Mouse (Mus musculus) ES-E14 (cell line): Measurements from ENCODE around the gene Atp6v0a1. TPM values are rescaled to one million over a fixed set of nuclear protein-coding genes. Genes with fewer than 3 reads are reported as not detected.

ENCODE experiments used
- DNase-seq: peaks from one replicate; pipeline ENCODE4 v3.0.0-alpha.2; 2013; ENCODE audit warnings: low read depth, low spot score
- H3K27ac ChIP-seq: 2 replicates; pipeline ENCODE4 v1.5.1; 2012; ENCODE audit warnings: low read depth, mild to moderate bottlenecking, low read length, moderate library complexity, mixed read lengths; ENCODE audit not compliant: poor library complexity, insufficient read depth, severe bottlenecking
- H3K36me3 ChIP-seq: 2 replicates; pipeline ENCODE4 v1.6.1; 2012; ENCODE audit warnings: mild to moderate bottlenecking, low read length, moderate library complexity, mixed read lengths; ENCODE audit not compliant: control insufficient read depth, poor library complexity, insufficient read depth, severe bottlenecking
- H3K4me1 ChIP-seq, 2 experiments: fragments of 150-350 bp in 1 of 2; sonication (generic) in 1 of 2; 2 replicates each; pipeline ENCODE4 v1.6.1; 2012; ENCODE audit warnings: low read length in 2 of 2, mild to moderate bottlenecking in 1 of 2, mixed read lengths in 1 of 2; ENCODE audit not compliant: control insufficient read depth in 2 of 2, insufficient read depth in 2 of 2, poor library complexity in 1 of 2
- H3K4me3 ChIP-seq, 2 experiments: fragments of 150-350 bp in 1 of 2; sonication (generic) in 1 of 2; 2 replicates each; pipeline ENCODE4 v1.5.1; 2012; ENCODE audit warnings: low read length in 2 of 2, low read depth in 1 of 2, mild to moderate bottlenecking in 1 of 2, mixed read lengths in 1 of 2; ENCODE audit not compliant: insufficient read depth in 1 of 2, poor library complexity in 1 of 2, severe bottlenecking in 1 of 2
- H3K9ac ChIP-seq: 2 replicates; pipeline ENCODE4 v1.6.1; 2012; ENCODE audit warnings: low read depth, mild to moderate bottlenecking, low read length, mixed read lengths; ENCODE audit not compliant: poor library complexity, insufficient read depth, severe bottlenecking
- H3K9me3 ChIP-seq: fragments of 150-350 bp; sonication (generic); 2 replicates; pipeline ENCODE4 v1.6.1; 2012; ENCODE audit warnings: low read depth, mild to moderate bottlenecking, low read length; ENCODE audit not compliant: control insufficient read depth, insufficient read depth
- CHD2 ChIP-seq: IDR thresholded peaks from 2 replicates; pipeline ENCODE4 v1.6.1; 2014; ENCODE audit warnings: mild to moderate bottlenecking, low read depth, low read length, inconsistent platforms
- HCFC1 ChIP-seq: IDR thresholded peaks from 2 replicates; pipeline ENCODE4 v1.6.1; 2012; ENCODE audit warnings: low read length, inconsistent platforms, borderline replicate concordance; ENCODE audit not compliant: insufficient read depth
- MAFK ChIP-seq: IDR thresholded peaks from 2 replicates; pipeline ENCODE4 v1.6.1; 2014; ENCODE audit warnings: mild to moderate bottlenecking, low read depth, low read length, inconsistent platforms; ENCODE audit not compliant: insufficient read depth
- ZC3H11A ChIP-seq: IDR thresholded peaks from 2 replicates; pipeline ENCODE4 v1.6.1; 2012; ENCODE audit warnings: low read depth, mild to moderate bottlenecking, inconsistent platforms, low read length, borderline replicate concordance
- ZNF384 ChIP-seq: IDR thresholded peaks from 2 replicates; pipeline ENCODE4 v1.6.1; 2012; ENCODE audit warnings: low read depth, low read length, inconsistent platforms
- in situ Hi-C, 2 experiments: fragments of 600-800 bp; cut with MboI; formaldehyde crosslinking; loops; one replicate each; pipeline ENCODE4 v1.15.1; 2025; ENCODE audit warnings: low sequenced_read_pairs in 2 of 2, inconsistent platforms in 1 of 2; ENCODE audit not compliant: unreplicated experiment in 2 of 2
- total RNA-seq: library from RNA; depleted of rRNA; stranded (reverse); fragments of 300-350 nt; gene quantifications from 2 replicates; pipeline ENCODE4 v1.2.3, GENCODE M21; 2012

Gene Atp6v0a1
- total RNA-seq, 1 experiment = 38.1 TPM

GRCm38 (mm10) chr11:101062165-101062884 lies 53.1 kb downstream of the Atp6v0a1 start:
- Histone ChIP-seq H3K36me3 (peaks cover 2% of the 10 kb centered on the region; the same call in 1 of the 2 replicates), H3K4me1 (peaks cover 5 to 34% of the 10 kb centered on the region in 2 experiments), H3K4me3 (no peak overlapping the region), H3K9ac (no peak overlapping the region), H3K9me3 (no peaks in the 10 kb centered on the region), H3K27ac (no peak overlapping the region)
- TF ChIP-seq CHD2 (no peak), ZC3H11A (no peak), HCFC1 (no peak), ZNF384 (no peak), MAFK (no peak)
- in situ Hi-C loops = loop anchor here in 1 of 2 experiments (10.0 kb wide), 1 partner anchor 78 kb away; no protein-coding TSS in a partner anchor
- no peak for DNase-seq

GRCm38 (mm10) chr11:101062971-101063675 lies 53.9 kb downstream of the Atp6v0a1 start:
- Histone ChIP-seq H3K9me3 (no peaks in the 10 kb centered on the region), H3K36me3 (peaks cover 2% of the 10 kb centered on the region; the same call in 1 of the 2 replicates), H3K4me3 (0 out of 4 replicates have a peak overlapping the region, but pooled peaks of 1 of the 2 experiments have one; percentile 15), H3K9ac (peak overlapping the region; percentile 17; the same call in 1 of the 2 replicates), H3K27ac (no peak overlapping the region), H3K4me1 (peaks cover 2 to 34% of the 10 kb centered on the region in 2 experiments; a peak in 3 of 4 replicates)
- no peak for TF ChIP-seq MAFK
- no peak for TF ChIP-seq HCFC1
- TF ChIP-seq ZC3H11A = no peak
- no peak for TF ChIP-seq CHD2
- TF ChIP-seq ZNF384 = no peak
- no peak for DNase-seq
- in situ Hi-C loops = loop anchor here in 1 of 2 experiments (10.0 kb wide), 1 partner anchor 78 kb away; no protein-coding TSS in a partner anchor

GRCm38 (mm10) chr11:101063676-101064327 lies 54.5 kb downstream of the Atp6v0a1 start:
- Histone ChIP-seq H3K27ac (peak overlapping the region; percentile 3; the same call in 1 of the 2 replicates), H3K4me1 (peaks cover 2 to 28% of the 10 kb centered on the region in 2 experiments; a peak in 3 of 4 replicates), H3K9me3 (no peaks in the 10 kb centered on the region), H3K4me3 (peak overlapping the region; percentile 15 to 43; a peak in 1 of 4 replicates), H3K9ac (peak overlapping the region; percentile 54; the same call in 1 of the 2 replicates), H3K36me3 (peaks cover 2% of the 10 kb centered on the region; the same call in 1 of the 2 replicates)
- TF ChIP-seq CHD2 (no peak), ZC3H11A (no peak), HCFC1 (no peak), MAFK (no peak), ZNF384 (no peak)
- no peak for DNase-seq
- in situ Hi-C loops = loop anchor here in 1 of 2 experiments (10.0 kb wide), 1 partner anchor 79 kb away; no protein-coding TSS in a partner anchor

- Histone ChIP-seq H3K36me3 (peaks cover 2% of the 10 kb centered on the region; the same call in 1 of the 2 replicates), H3K9me3 (no peaks in the 10 kb centered on the region), H3K4me3 (no peak overlapping the region), H3K27ac (no peak overlapping the region; the same call in 1 of the 2 replicates), H3K9ac (no peak overlapping the region), H3K4me1 (peaks cover 2 to 24% of the 10 kb centered on the region in 2 experiments; a peak in 3 of 4 replicates)
- DNase-seq = no peak
- TF ChIP-seq HCFC1 (no peak), CHD2 (no peak), MAFK (no peak), ZC3H11A (no peak), ZNF384 (no peak)
- in situ Hi-C loops = loop anchor here in 1 of 2 experiments (10.0 kb wide), 1 partner anchor 80 kb away; no protein-coding TSS in a partner anchor
These were observed 55.2 kb downstream of the Atp6v0a1 start for GRCm38 (mm10) chr11:101064462-101064861.
